In genomic region chr16:75831390-75831789, GRCm38 (mm10) we compare ENCODE assay signal across 22 mouse cellular contexts.
DNase-seq lines count a peak whose midpoint lies in the region; ATAC-seq and TF ChIP-seq lines count a peak whose summit lies in the region.
"Had no signal": no experiment of that assay in that cellular context is flagged by ENCODE, and none has a peak within 500 bp of the region (broad histone marks: within the 10 kb centered on the region; RNA-seq: fewer than 3 reads in every experiment).

No protein-coding gene starts in this region.

- peak overlapping the region; percentile 68 for H3K27ac ChIP-seq in heart, embryonic 13.5 days (replicated peaks)
- no peak overlapping the region for H3K27ac ChIP-seq in heart, postnatal 0 days (ENCODE audit: low read depth)
- H3K27ac ChIP-seq: embryonic facial prominence, embryonic 12.5 days; forebrain, embryonic 15.5 days; heart, embryonic 10.5 days; hindbrain, embryonic 12.5 days had no signal

- ATAC-seq in heart, embryonic 13.5 days (ENCODE audit: extremely low read depth, insufficient number of reproducible peaks, low FRiP score, low TSS enrichment) = no peak
- no peak for ATAC-seq in heart, postnatal 0 days (ENCODE audit: insufficient read depth, low read depth)
- peak; percentile 53 to 59 for ATAC-seq in hematopoietic stem cell, adult 5-6 weeks (replicated peaks in 1 of 2; ENCODE audit: insufficient read depth in 1 of 2, low FRiP score in 2 of 2, low TSS enrichment in 1 of 2, low read depth in 1 of 2, poor library complexity in 2 of 2, severe bottlenecking in 2 of 2)
- ATAC-seq: activated CD4-positive, CD25-positive, alpha-beta regulatory T cell, adult 4 months; forebrain, embryonic 15.5 days; hindbrain, embryonic 16.5 days; inflammation-experienced regulatory T-cells, adult 6 months; intestine, postnatal 0 days; Patski had no signal

- no peak overlapping the region for H3K4me3 ChIP-seq in heart, embryonic 13.5 days
- H3K4me3 ChIP-seq in heart, postnatal 0 days (ENCODE audit: low read depth, low read length) = no peak overlapping the region
- H3K4me3 ChIP-seq: embryonic facial prominence, embryonic 12.5 days; forebrain, embryonic 15.5 days; heart, embryonic 10.5 days; hindbrain, embryonic 12.5 days had no signal

- H3K36me3 ChIP-seq in heart, embryonic 13.5 days = no peaks in the 10 kb centered on the region
- no peaks in the 10 kb centered on the region for H3K36me3 ChIP-seq in heart, postnatal 0 days (replicated peaks; ENCODE audit: control insufficient read depth, insufficient read depth, low read length)
- H3K36me3 ChIP-seq: embryonic facial prominence, embryonic 12.5 days; forebrain, embryonic 15.5 days; heart, embryonic 10.5 days; hindbrain, embryonic 12.5 days had no signal

- H3K27me3 ChIP-seq in heart, embryonic 13.5 days (replicated peaks) = no peaks in the 10 kb centered on the region
- H3K27me3 ChIP-seq in heart, postnatal 0 days (ENCODE audit: control insufficient read depth, insufficient read depth, low read length) = no peaks in the 10 kb centered on the region
- H3K27me3 ChIP-seq: CH12.LX; embryonic facial prominence, embryonic 12.5 days; forebrain, embryonic 15.5 days; hindbrain, embryonic 12.5 days had no signal

- TF ChIP-seq EP300 in heart, postnatal 0 days (IDR thresholded peaks at IDR 0.05; ENCODE audit: low read depth) = no peak

- intact Hi-C loops in heart, postnatal 10 days (cut with DNase I) = no loop called here

- H3K4me2 ChIP-seq in heart, embryonic 13.5 days = peak overlapping the region; percentile 30
- no peak overlapping the region for H3K4me2 ChIP-seq in heart, postnatal 0 days (ENCODE audit: low read depth, low read length)
- H3K4me2 ChIP-seq: embryonic facial prominence, embryonic 12.5 days; forebrain, embryonic 15.5 days; hindbrain, embryonic 12.5 days had no signal

- peaks cover 12% of the 10 kb centered on the region for H3K4me1 ChIP-seq in heart, embryonic 13.5 days
- H3K4me1 ChIP-seq in heart, postnatal 0 days (ENCODE audit: control insufficient read depth, insufficient read depth) = no peaks in the 10 kb centered on the region
- H3K4me1 ChIP-seq: embryonic facial prominence, embryonic 12.5 days; forebrain, embryonic 15.5 days; heart, embryonic 10.5 days; hindbrain, embryonic 12.5 days had no signal

- no peak for TF ChIP-seq CTCF in heart, postnatal 0 days (IDR thresholded peaks at IDR 0.05; ENCODE audit: low read depth)

- DNase-seq in heart, postnatal 4 days = no peak
- DNase-seq in heart, postnatal 0 days (ENCODE audit: low spot score) = peak; percentile 11
- DNase-seq in heart, postnatal 10 days = no peak
- no peak for DNase-seq in layer of hippocampus, adult 18-20 months (ENCODE audit: low spot score in 2 of 2)
- no peak for DNase-seq in right cerebral cortex, postnatal 10 days (ENCODE audit: low spot score in 2 of 2)
- DNase-seq: adrenal gland, adult 2 months; adrenal gland, postnatal 25 days; cerebellum, adult 2 months; cerebellum, postnatal 14 days; kidney, adult 8-10 months had no signal

- no peak overlapping the region for H3K9ac ChIP-seq in heart, embryonic 13.5 days
- H3K9ac ChIP-seq in heart, postnatal 0 days (replicated peaks; ENCODE audit: low read depth, low read length) = no peak overlapping the region
- H3K9ac ChIP-seq: embryonic facial prominence, embryonic 12.5 days; forebrain, embryonic 15.5 days; hindbrain, embryonic 12.5 days had no signal

- no peaks in the 10 kb centered on the region for H3K9me3 ChIP-seq in heart, embryonic 13.5 days
- H3K9me3 ChIP-seq in heart, postnatal 0 days (replicated peaks; ENCODE audit: control insufficient read depth, low read length) = no peaks in the 10 kb centered on the region
- H3K9me3 ChIP-seq: embryonic facial prominence, embryonic 12.5 days; forebrain, embryonic 15.5 days; heart, embryonic 10.5 days; hindbrain, embryonic 12.5 days had no signal

- 30% methylated on average over 4 of the region's 4 CpGs for WGBS in heart, embryonic 13.5 days
- 27% methylated on average over 4 of the region's 4 CpGs for WGBS in heart, postnatal 0 days

Comparison
In these comparisons a context has a peak if more than half of its experiments do, and no peak if none do; other contexts are left out.
1. ATAC-seq: peak in hematopoietic stem cell, adult 5-6 weeks (2 of 2); none in heart, embryonic 13.5 days (single experiment) and heart, postnatal 0 days (single experiment).